Mouse (Mus musculus) neural tube, embryonic 14.5 days (tissue): ENCODE data around the gene Fam173b. TPM values are rescaled to one million over a fixed set of nuclear protein-coding genes. Genes with fewer than 3 reads are reported as not detected.

ENCODE experiments used
- ATAC-seq: fragments of 200-750 bp; cut with Nextera tagmentation; 2 replicates; pipeline ENCODE4 v1.8.0; 2017; ENCODE audit warnings: low read depth, mild to moderate bottlenecking, moderate TSS enrichment, moderate library complexity
- H3K27ac ChIP-seq: fragments of 300-500 bp; sonication (generic); 2 replicates; pipeline ENCODE4 v1.5.1; 2014; ENCODE audit warnings: low read depth, mild to moderate bottlenecking, control low read depth, low read length, moderate library complexity, mixed read lengths
- H3K27me3 ChIP-seq: fragments of 300-500 bp; sonication (generic); 2 replicates; pipeline ENCODE4 v1.6.1; 2014; ENCODE audit warnings: low read length; ENCODE audit not compliant: control insufficient read depth, insufficient read depth
- H3K36me3 ChIP-seq: fragments of 300-500 bp; sonication (generic); 2 replicates; pipeline ENCODE4 v1.6.1; 2014; ENCODE audit warnings: low read length, mixed read lengths; ENCODE audit not compliant: control insufficient read depth, insufficient read depth
- H3K4me1 ChIP-seq: fragments of 300-500 bp; sonication (generic); 2 replicates; pipeline ENCODE4 v1.6.1; 2014; ENCODE audit warnings: low read length; ENCODE audit not compliant: control insufficient read depth, insufficient read depth
- H3K4me2 ChIP-seq: fragments of 300-500 bp; sonication (generic); 2 replicates; pipeline ENCODE4 v1.6.1; 2014; ENCODE audit warnings: mild to moderate bottlenecking, low read depth, low read length, control low read depth
- H3K4me3 ChIP-seq: fragments of 300-500 bp; sonication (generic); 2 replicates; pipeline ENCODE4 v1.5.1; 2014; ENCODE audit warnings: low read depth, low read length, control low read depth, mixed read lengths
- H3K9ac ChIP-seq: fragments of 300-500 bp; sonication (generic); replicated peaks from 2 replicates; pipeline ENCODE4 v1.6.1; 2014; ENCODE audit warnings: low read depth, mild to moderate bottlenecking, control low read depth, low read length, mixed read lengths
- H3K9me3 ChIP-seq: fragments of 300-500 bp; sonication (generic); 2 replicates; pipeline ENCODE4 v1.6.1; 2016; ENCODE audit warnings: low read length; ENCODE audit not compliant: control insufficient read depth
- whole genome bisulfite sequencing: fragments of 180-500 bp; shearing (Covaris S2); extraction: QIAGEN DNeasy Blood & Tissue Kit; methylation state at CpG from one replicate; pipeline ENCODE4 v1.1.7; 2014; 5-methylcytosine and 5-hydroxymethylcytosine counted together
- polyA plus RNA-seq: library from polyadenylated mRNA; unstranded; fragments of >200 nt; fragmentation: Nextera tagmentation; extraction: Ambion mirVana; gene quantifications from 2 replicates; pipeline ENCODE4 v1.2.1, GENCODE M21; 2014

Fam173b gene
- 10.2 and 12.2 TPM in 2 replicates for polyA plus RNA-seq

DNA sequence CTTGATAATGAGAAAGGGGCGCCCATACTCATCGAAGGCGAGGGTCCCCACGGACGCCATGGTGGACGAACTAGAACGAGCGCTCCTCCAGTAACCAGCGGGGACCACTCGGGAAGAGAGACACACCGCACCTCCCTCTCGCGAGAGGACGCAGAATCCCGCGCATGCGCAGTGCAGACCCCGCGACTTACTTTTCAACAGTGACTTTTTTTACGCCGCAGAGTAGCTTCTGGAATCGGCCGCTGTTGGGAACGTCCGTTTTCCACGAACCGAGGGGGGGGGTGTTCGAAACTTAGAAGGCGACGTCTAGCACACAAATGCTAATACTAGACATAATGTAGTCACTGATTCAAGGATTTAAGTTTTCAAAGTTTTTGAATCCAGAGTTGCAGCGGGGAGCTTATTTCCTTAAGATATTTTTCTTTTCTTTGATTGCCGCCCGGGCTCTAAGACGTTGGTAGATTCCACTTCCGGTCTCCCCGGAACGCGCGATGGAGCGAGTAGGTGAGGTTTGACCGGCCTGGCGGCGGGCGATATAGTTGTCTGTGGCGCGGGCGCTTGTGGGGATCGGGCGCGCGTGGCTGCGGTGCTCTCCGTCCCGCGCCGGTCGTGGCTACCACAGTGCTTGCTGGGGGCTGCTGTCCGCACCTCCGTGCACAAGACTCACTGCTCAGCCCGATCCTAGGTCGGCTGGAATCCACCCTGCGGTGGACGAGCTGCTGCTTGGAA lies at the start of gene Fam173b, which contains the start of gene Cct5:
Gene Fam173b (plus strand): TSS at position 207 of the 729 bp plus-strand sequence.
Gene Cct5 (minus strand): TSS at position 159 of the 729 bp plus-strand sequence.
- H3K27me3 ChIP-seq: no peaks in the 10 kb centered on the region
- no peaks in the 10 kb centered on the region for H3K9me3 ChIP-seq
- peak; percentile 92 for ATAC-seq
- 0 out of 2 replicates have a peak, but pooled peaks cover 4% of the 10 kb centered on the region for H3K36me3 ChIP-seq
- peak within 1 kb of the TSS; percentile 93 for H3K4me2 ChIP-seq
- peak within 1 kb of the TSS; percentile 94 for H3K27ac ChIP-seq
- peak within 1 kb of the TSS; percentile 86 for H3K9ac ChIP-seq
- WGBS: under 1% methylated on average over 63 of the region's 63 CpGs
- peak within 1 kb of the TSS; percentile 88 for H3K4me3 ChIP-seq
- H3K4me1 ChIP-seq: peaks cover 26% of the 10 kb centered on the region

DNA sequence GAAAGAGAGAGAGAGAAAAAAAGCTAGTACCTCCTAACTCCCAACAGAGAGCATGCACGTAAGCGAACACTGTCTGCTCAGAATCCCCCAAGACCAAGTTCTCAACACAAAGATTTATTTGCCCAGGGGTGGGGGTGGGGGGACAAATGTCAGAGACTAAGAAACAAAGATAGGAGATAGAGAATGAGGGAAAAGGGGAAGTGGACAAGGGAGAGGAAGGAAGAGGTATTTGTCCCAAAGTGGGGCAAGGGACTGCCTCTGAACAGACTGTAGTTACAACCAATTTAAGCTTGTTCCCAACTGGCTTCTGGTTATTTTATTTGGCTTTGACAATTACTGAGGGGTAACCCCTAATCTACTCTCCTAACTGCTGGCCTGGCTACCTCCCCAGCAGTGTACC lies 46.8 kb upstream of the Fam173b start:
- no peaks in the 10 kb centered on the region for H3K36me3 ChIP-seq
- no peaks in the 10 kb centered on the region for H3K4me1 ChIP-seq
- 84% methylated on average over 2 of the region's 2 CpGs for WGBS
- no peak overlapping the region for H3K27ac ChIP-seq
- H3K4me2 ChIP-seq: no peak overlapping the region
- no peaks in the 10 kb centered on the region for H3K27me3 ChIP-seq
- H3K4me3 ChIP-seq: no peak overlapping the region
- H3K9ac ChIP-seq: no peak overlapping the region
- no peak for ATAC-seq
- H3K9me3 ChIP-seq: no peaks in the 10 kb centered on the region

DNA sequence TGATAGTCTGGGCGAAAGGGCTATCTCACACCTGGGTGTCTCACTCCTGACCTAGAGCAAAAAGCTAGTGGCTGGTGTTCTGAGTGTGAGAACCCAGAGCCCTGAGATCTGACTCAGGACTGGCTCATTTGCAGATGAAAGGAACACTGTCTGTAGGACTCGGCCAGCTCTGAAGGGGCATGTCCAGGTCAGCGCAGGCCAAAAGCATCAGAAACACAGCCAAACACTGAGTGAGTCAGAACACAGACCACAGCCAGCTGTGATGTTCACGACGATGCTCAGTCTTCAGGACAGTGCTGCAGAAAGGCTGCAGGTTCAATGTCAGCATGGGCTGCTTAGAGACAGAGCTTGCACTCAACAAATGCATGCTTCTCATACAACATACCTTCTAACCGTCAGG lies 40.3 kb upstream of the Fam173b start:
- Histone ChIP-seq H3K27ac (no peak overlapping the region), H3K36me3 (no peaks in the 10 kb centered on the region), H3K9ac (no peak overlapping the region), H3K4me3 (no peak overlapping the region), H3K4me2 (no peak overlapping the region), H3K9me3 (no peaks in the 10 kb centered on the region), H3K4me1 (no peaks in the 10 kb centered on the region), H3K27me3 (no peaks in the 10 kb centered on the region)
- no peak for ATAC-seq
- 61% methylated on average over 6 of the region's 6 CpGs for WGBS

DNA sequence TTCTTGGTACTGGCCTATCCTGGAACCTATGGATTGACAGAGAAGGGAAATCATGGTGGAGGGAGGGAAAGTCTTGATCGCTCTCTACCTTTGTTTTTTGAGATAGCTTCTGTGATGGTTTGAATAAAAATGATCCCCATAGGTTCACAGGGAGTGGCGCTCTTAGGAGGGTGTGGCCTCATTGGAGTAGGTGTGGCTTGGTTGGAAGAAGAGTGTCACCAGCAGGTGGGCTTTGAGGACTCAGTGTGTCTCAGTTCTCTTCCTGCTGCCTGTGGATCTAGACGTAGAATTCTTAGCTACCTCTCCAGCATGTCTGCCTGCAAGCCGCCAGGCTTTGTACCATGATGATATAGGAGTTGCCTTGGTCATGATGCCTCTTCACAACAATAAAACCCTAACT lies 39.7 kb upstream of the Fam173b start:
- H3K4me1 ChIP-seq: no peaks in the 10 kb centered on the region
- no peak overlapping the region for H3K4me3 ChIP-seq
- 95% methylated on average over 4 of the region's 4 CpGs for WGBS
- no peaks in the 10 kb centered on the region for H3K36me3 ChIP-seq
- H3K4me2 ChIP-seq: no peak overlapping the region
- H3K27me3 ChIP-seq: no peaks in the 10 kb centered on the region
- no peak overlapping the region for H3K9ac ChIP-seq
- no peak for ATAC-seq
- H3K9me3 ChIP-seq: no peaks in the 10 kb centered on the region
- no peak overlapping the region for H3K27ac ChIP-seq

DNA sequence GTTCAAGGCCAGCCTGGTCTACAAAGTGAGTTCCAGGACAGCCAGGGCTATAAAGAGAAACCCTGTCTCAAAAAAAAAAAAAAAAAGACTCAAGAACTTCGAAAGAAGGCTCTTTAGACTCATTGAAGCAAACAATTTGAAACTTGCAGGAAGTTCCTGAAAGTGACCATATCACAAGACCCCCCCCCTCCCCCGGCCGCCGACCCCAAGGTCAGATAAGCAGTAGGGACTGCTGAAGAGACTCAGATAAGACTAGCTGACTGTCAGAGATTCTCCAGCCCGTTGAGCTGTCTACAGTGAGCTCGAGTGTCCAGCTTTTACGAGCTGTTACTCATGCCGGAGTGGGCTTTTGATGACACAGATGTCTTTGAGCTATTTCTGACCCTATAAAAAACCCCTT lies 38.8 kb upstream of the Fam173b start:
- no peak overlapping the region for H3K4me2 ChIP-seq
- H3K36me3 ChIP-seq: no peaks in the 10 kb centered on the region
- no peak for ATAC-seq
- H3K4me1 ChIP-seq: no peaks in the 10 kb centered on the region
- H3K27ac ChIP-seq: no peak overlapping the region
- H3K4me3 ChIP-seq: no peak overlapping the region
- H3K27me3 ChIP-seq: no peaks in the 10 kb centered on the region
- 69% methylated on average over 8 of the region's 8 CpGs for WGBS
- H3K9me3 ChIP-seq: no peaks in the 10 kb centered on the region
- H3K9ac ChIP-seq: no peak overlapping the region

DNA sequence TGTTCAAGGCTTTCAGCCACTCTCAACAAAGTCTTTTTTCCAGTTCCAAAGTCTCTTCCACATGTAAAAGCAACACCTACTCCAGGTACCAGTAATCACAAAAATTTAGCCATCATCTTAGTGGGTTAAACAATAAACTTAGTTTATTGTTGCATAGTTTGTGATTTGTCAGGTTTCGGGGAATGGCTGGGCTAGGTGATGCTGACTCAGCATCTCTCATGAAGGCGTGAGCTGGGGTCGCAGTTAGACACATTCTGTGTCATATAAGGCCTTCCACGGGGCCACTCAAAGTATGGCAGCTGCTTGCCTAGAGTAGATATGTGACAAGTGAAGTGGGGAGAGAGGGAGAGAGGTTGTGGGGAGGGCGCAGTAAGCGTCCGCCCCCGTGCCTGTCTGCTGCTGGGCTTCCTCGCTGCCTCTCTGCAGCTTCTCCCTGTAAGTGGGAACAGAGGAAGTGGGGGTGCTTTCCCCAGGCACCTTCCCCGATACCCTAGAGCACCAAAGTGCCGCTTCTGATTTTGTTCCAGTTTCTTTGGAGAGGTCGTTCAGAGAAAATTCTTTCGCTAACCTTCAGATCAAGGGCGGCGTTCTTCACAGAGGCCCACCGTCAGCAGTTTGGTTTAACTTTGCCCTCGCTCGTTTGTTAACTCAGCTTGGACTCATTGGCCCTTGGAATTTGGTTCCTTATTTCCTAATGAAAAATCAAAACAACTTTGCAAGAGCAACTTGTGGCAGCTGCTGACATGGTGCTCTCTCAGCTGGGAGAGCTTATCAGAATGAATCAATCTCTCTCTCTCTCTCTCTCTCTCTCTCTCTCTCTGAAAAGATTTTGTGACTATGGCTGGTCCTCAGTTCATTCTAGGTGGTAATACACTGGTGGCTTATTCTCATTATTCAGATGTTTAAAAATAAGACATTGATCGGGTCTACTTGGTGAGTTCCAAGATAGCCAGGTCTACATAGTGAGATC lies 37.8 kb upstream of the Fam173b start:
- no peaks in the 10 kb centered on the region for H3K36me3 ChIP-seq
- no peaks in the 10 kb centered on the region for H3K9me3 ChIP-seq
- WGBS: 71% methylated on average over 19 of the region's 19 CpGs
- no peak for ATAC-seq
- no peaks in the 10 kb centered on the region for H3K4me1 ChIP-seq
- H3K4me3 ChIP-seq: no peak overlapping the region
- no peak overlapping the region for H3K4me2 ChIP-seq
- H3K27ac ChIP-seq: no peak overlapping the region
- no peaks in the 10 kb centered on the region for H3K27me3 ChIP-seq
- H3K9ac ChIP-seq: no peak overlapping the region

DNA sequence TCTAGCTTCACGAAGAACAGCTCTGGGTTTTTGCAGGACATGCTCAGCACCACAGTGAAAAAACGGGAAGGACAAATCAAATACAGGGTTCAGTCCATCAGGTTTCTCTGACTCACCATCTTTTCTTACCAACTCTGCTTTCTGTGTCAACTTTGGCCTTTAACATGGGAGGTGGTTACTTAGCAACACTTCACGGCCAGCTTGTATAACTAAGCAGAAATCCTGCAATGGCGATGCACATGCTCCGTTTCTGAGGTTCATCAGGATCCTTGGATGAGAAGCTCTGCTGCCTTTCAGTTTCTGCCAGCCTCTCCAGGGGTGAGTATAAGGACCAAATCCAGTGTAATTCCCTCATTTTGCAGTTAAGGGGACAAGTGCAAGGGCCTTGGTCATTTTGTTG lies 36.5 kb upstream of the Fam173b start, which contains the start of gene Cmbl:
Gene Cmbl (plus strand): TSS at position 206 of the 400 bp plus-strand sequence.
- no peaks in the 10 kb centered on the region for H3K4me1 ChIP-seq
- H3K36me3 ChIP-seq: no peaks in the 10 kb centered on the region
- H3K4me3 ChIP-seq: no peak within 1 kb of the TSS
- no peak within 1 kb of the TSS for H3K4me2 ChIP-seq
- ATAC-seq: no peak
- H3K27me3 ChIP-seq: no peaks in the 10 kb centered on the region
- no peak within 1 kb of the TSS for H3K27ac ChIP-seq
- no peaks in the 10 kb centered on the region for H3K9me3 ChIP-seq
- 65% methylated on average over 5 of the region's 5 CpGs for WGBS
- no peak within 1 kb of the TSS for H3K9ac ChIP-seq

DNA sequence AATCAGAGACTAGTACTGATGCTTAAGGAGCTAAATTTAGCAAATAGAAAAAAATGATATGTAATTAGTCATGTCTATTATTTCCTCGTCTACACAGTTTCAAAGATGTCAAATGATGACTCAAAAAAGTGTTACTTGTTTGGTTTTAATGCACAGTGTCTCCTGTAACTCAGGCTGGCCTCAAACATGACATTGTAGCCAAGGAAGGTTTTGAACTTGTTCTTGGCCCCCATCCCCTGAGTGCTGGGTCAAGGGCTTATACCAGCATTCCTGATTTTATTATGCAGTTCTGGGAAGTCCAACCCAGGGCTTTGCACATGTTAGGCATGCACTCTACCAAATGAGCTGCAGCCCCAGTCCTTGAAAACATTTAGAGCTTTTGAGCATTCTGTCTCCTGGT lies 35.9 kb upstream of the Fam173b start:
- no peak overlapping the region for H3K27ac ChIP-seq
- no peak overlapping the region for H3K4me3 ChIP-seq
- no peak overlapping the region for H3K4me2 ChIP-seq
- 82% methylated on average over 1 of the region's 1 CpGs for WGBS
- no peaks in the 10 kb centered on the region for H3K36me3 ChIP-seq
- no peaks in the 10 kb centered on the region for H3K27me3 ChIP-seq
- no peaks in the 10 kb centered on the region for H3K9me3 ChIP-seq
- H3K9ac ChIP-seq: no peak overlapping the region
- H3K4me1 ChIP-seq: no peaks in the 10 kb centered on the region
- no peak for ATAC-seq

DNA sequence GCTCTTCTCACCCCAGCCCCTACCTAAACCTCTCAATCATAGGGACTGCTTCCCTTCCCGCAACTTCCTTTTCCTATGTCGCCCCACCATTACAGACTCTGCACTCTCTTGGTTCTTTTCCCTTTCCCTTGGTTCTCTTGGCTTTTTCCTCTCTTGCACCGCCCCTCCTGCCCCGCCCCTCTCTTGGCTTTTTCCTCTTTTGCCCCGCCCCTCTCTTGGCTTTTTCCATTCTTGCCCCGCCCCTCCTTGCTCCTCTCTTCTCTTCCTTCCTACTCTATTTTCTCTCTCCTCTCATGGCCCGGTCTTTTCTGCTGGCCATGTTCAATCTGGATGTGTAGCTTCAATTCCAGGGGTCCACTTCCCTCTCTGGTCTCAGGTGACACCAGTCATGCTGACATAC lies 34.2 kb upstream of the Fam173b start:
- Histone ChIP-seq H3K36me3 (no peaks in the 10 kb centered on the region), H3K9ac (no peak overlapping the region), H3K4me3 (no peak overlapping the region), H3K4me1 (no peaks in the 10 kb centered on the region), H3K27ac (no peak overlapping the region), H3K9me3 (no peaks in the 10 kb centered on the region), H3K27me3 (no peaks in the 10 kb centered on the region), H3K4me2 (no peak overlapping the region)
- ATAC-seq: no peak
- WGBS: 72% methylated on average over 7 of the region's 7 CpGs
